Mouse (Mus musculus): Measurements from ENCODE around the gene Ctsd.
"Not testable (repeated sequence)": the region's sequence is repeated elsewhere in the genome, so short reads cannot be mapped to it uniquely, and the experiment has no call there.

Ctsd gene

DNA sequence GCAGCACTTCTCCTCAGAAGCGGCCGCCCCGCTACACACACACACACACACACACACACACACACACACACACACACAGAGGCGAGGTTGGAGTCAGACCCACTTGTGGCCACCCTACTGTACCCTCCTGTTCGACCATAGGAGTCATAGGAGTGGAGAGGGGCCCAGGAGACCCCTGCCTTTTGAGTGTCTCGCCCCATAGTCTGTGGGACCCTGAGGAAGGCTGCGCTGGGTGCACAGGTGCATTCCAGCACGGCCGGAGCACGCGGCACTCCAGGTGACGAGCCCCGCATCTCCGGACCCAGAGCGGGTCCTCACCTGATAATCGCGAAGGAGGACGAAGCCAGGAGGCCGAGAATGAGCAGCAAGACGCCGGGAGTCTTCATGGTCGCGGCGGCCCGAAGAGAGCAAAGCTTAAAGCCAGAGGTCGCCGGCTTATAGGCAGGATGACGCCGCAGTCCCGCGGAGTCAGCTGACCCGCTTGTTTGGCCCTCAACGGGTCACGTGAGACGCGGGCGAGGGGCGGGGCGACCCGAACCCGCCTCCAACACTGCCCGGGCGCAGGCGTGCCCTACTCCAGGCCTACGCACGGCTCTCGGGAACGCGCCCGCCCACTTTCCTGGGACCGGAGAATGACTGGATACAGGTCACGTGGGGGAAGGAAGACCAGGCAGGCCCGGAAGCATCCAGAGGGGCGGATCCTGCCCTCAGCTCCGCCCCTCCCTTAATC is at the start of gene Ctsd:
TSS of gene Ctsd (minus strand) at position 620 of the 730 bp plus-strand sequence.
- DNase-seq: peak; percentile 88 to 95

DNA sequence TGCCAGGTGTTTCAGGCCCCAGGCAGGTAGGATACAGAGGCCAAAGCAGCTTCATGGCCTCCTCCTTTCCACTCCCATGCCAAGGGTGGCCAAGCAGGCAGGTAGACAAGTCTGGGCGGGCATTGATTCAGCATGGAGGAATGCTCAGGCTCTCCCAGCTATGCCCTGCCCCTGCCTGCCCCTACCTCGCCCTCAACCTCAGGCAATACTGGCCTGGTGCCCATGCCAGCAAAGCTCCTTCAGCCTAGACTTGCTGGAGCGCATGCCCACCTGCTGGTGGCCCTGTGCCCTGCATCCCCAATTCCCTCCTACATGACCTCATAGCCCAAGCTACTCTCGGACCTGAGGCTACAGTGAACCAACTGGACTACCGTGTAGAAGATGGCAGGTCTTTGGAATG is 49.5 kb upstream of the Ctsd start:
- DNase-seq: no peak

GRCm38 (mm10) chr7:142435524-142435923 is 47.7 kb upstream of the Ctsd start:
- DNase-seq: peak in 1 of 2 experiments; percentile 60

GRCm38 (mm10) chr7:142434137-142434865 is 46.5 kb upstream of the Ctsd start, which contains the start of gene Syt8:
TSS of gene Syt8 (plus strand) at chr7:142434850.
- DNase-seq: no peak

DNA sequence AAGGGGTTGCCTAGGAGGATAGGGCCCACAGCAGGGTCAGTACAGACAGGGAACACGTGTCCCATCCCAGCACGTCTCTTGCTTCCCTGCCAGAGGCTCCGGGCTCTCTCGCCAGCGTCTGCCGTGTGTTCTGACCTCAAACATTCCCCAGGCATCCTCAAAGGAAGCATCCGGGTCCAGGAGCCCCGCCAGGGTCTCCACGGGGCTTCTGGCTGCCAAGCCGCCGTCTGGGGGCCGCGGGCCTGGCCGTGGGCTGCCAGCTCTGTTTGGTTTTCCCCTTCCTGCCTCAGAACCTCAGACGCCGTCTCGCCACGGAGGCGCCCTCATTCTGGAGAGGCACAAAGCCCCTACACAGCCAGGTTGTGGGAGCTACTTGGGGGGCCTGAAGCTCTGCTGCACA is 45.8 kb upstream of the Ctsd start:
- no peak for DNase-seq

GRCm38 (mm10) chr7:142431106-142431505 is 43.3 kb upstream of the Ctsd start:
- DNase-seq: no peak

GRCm38 (mm10) chr7:142430160-142430678 is 42.4 kb upstream of the Ctsd start:
- no peak for DNase-seq

GRCm38 (mm10) chr7:142428213-142428612 is 40.4 kb upstream of the Ctsd start:
- peak in 1 of 2 experiments; percentile 31 for DNase-seq

GRCm38 (mm10) chr7:142425641-142426213 is 37.9 kb upstream of the Ctsd start:
- no peak for DNase-seq

DNA sequence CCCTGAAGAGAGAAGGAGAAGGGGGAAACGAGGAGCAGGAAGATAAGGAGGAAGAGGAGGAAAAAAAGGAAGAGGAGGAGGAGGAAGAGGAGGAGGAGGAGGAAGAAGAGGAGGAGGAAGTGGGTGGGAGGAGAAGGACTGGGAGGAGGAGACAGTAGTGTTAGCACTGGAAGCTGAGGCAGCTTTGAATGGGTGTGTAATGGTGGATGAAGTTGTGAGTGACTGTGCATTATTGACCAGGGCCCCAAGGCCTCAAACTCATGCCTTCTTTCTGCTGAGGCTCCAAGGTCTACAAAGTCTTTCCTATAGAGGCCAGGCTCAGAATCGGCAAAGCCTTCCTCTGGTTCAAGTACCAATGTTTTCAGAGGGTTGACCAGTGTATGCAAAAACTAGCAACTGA is 34.0 kb upstream of the Ctsd start:
- DNase-seq: no peak

- DNase-seq: no peak
These were observed 32.0 kb upstream of the Ctsd start for GRCm38 (mm10) chr7:142419887-142420286.

GRCm38 (mm10) chr7:142418679-142419078 is 30.8 kb upstream of the Ctsd start:
- DNase-seq: no peak

GRCm38 (mm10) chr7:142418027-142418426 is 30.2 kb upstream of the Ctsd start:
- no peak for DNase-seq

DNA sequence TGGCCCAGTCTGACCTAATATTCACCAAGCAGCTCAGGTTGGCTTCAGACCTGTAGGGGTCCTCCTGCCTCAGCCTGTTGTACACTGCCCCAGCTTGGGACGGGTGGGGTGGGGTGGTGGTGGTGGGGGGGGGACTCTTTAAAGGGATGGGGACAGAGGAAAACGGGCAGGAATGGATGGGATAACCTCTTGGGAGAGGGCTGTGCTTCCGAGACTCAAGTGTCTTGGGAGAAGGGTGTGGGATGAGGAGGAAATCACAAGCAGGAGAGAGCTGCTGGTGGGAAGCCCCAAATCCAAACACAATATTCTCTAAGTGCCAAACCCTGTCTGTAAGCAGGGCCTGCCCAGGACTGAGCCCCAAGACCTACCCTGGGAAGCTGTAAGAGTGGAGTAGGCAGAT is 28.4 kb upstream of the Ctsd start:
- DNase-seq: no peak

DNA sequence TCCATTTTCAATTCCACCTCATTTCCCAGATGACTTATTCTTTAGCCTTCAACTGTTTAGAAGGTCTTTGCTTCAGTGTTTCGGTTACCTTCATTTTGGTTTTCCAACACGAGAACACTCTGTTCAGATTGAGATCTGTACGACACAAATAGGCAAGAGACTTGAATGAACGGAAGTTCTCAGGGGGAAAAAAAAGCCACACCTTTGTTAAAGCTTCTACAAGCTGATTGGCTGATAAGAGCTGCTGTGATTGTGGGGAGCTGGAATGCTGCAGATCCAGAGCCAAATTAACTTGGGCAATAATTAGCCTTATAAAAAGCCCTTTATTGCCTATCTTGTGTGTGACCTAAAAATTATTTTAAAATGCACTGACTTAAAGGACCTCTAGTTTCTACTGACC is 27.5 kb upstream of the Ctsd start:
- DNase-seq: no peak

DNA sequence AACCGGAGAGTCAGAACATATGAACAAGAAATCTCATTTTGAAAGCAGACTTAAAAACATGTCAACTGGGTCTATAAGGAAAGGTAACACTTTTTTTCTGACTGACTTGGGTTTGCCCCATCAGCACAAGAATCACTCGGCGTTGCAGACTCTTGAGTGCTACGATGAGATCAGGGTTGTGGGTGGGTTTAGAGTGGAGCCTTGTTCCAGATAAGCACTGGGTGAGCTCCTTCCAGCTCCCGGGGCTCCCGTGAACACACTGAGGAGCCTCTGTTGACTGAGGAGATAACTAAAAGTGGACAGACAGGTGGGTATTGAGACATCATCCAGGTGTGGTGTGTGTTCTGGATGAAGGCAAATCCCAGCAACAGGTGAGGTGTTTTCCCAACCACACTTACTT is 25.4 kb upstream of the Ctsd start:
- no peak for DNase-seq

DNA sequence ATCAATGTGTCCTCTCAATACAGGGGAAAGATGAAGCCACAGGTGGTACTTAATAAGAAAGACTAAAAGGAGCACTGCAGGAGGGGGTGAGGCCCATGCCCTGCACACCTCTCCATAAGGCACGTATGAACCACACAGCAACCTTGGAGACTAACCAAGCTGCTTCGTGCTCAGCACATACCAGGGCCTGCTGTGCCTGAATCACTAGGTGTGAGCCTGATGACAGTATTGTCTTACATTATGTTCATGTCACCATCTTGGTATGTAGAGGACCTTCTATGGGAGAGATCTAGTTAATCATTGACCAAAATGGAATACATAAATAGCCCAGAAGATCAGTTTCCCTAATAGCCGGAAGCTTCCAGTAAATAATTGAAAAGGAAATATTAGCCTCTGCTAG is 21.8 kb upstream of the Ctsd start:
- no peak for DNase-seq

DNA sequence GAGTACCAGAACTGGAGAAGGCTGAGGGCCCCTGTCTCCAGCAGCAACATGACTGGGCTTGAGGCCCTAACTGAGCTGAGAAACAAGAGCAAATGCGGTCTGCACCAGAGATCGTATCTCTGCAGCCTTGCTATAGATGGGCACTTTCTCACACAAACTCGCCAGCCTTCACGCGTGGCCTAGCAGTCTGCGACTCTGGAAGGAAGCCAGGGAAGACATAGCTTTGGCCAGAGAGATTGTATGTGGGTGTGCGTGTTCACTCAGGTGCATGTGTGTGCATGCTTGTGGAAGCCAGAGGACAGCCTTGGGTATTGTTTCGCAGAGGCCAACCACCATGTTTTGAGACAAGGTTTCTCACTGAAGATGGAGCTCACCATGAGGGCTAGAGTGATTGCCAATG is 20.8 kb upstream of the Ctsd start:
- no peak for DNase-seq

DNA sequence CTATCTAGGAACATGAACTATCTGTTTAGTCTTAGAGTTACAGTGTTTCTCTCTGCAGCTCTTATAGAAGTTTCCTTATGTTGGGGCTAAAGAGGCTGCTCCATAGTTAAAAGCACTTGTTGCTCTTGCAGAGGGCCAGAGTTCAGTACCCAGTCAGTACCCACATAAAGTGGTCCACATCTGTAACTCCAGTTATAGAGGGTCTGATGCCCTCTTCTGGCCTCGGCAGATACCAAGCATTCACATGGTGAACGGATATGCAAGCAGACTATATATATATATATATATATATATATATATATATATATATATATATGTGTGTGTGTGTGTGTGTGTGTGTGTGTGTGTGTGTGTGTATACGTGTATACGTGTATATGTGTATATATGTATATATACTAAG is 20.1 kb upstream of the Ctsd start:
- no peak for DNase-seq

DNA sequence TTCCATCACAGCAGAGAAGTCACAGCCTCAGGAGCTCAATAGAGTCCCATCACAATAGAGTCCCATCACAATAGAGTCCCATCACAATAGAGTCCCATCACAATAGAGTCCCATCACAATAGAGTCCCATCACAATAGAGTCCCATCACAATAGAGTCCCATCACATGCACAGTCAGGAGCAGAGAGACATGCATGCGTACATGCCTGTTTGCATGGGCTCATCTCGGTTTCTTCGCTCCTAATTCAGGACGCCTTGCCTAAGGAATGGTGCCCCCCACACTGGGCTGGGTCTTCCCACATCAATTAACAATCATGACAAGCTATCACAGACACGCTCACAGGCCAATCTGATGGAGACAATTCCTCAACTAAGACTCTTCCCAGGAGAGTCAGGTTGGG is 17.3 kb upstream of the Ctsd start:
- not testable (repeated sequence) for DNase-seq

GRCm38 (mm10) chr7:142403591-142403990 is 15.8 kb upstream of the Ctsd start:
- no peak for DNase-seq

DNA sequence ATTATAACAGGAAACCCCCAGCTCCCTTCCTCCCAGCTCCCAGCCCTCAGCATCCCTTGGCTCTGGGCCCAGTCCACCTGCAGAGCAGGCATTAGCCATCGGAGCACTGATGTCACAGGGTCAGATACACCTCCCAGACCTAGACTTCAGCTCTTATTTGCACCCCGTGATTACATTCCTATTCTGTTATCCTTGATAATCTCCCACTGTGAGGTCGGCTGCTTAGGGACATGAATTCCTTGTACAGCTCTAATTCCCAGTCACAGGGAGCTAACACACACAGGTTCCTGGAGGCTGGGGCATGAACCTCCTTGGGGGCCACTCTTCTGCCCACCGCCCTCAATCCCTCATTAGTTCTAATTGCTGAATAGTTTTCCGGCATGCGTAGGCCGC is 12.9 kb upstream of the Ctsd start:
- no peak for DNase-seq

GRCm38 (mm10) chr7:142400112-142400749 is 12.4 kb upstream of the Ctsd start:
- no peak for DNase-seq
